Mouse (Mus musculus): ENCODE data around the gene Adcy5. TPM values are rescaled to one million over a fixed set of nuclear protein-coding genes. Genes with fewer than 3 reads are reported as not detected.

Gene Adcy5
- total and polyA plus RNA-seq, 3 experiments: under 0.01 to 0.08 TPM; not detected in 1

- no peaks in the 10 kb centered on the region for H3K4me1 ChIP-seq (ENCODE audit: control insufficient read depth in 1 of 2, insufficient read depth in 2 of 2, low read length in 2 of 2)
- no peaks in the 10 kb centered on the region for H3K79me2 ChIP-seq (ENCODE audit: control insufficient read depth, insufficient read depth, low read length, poor library complexity)
- H3K9me3 ChIP-seq (replicated peaks; ENCODE audit: insufficient read depth, low read length): no peaks in the 10 kb centered on the region
- H3K36me3 ChIP-seq (ENCODE audit: control insufficient read depth in 1 of 2, insufficient read depth in 2 of 2, low read length in 2 of 2): no peaks in the 10 kb centered on the region
- TF ChIP-seq GATA1 (IDR thresholded peaks at IDR 0.05; ENCODE audit: low read depth, low read length) (no peak), MEF2A (IDR thresholded peaks at IDR 0.05; ENCODE audit: extremely low read depth, insufficient replicate concordance, low read depth, low read length, poor library complexity, severe bottlenecking) (no peak), CTCF (IDR thresholded peaks at IDR 0.05 in 2 of 3, conservative IDR thresholded peaks at IDR 0.05 in 1 of 3; ENCODE audit: control insufficient read depth in 1 of 3, insufficient read depth in 1 of 3, low read depth in 2 of 3, low read length in 3 of 3, poor library complexity in 1 of 3, severe bottlenecking in 1 of 3) (no peak), ZNF384 (IDR thresholded peaks at IDR 0.05; ENCODE audit: low read depth, low read length) (no peak), EP300 (IDR thresholded peaks at IDR 0.05; ENCODE audit: low read depth in 1 of 2, low read length in 2 of 2) (no peak), MAFK (IDR thresholded peaks at IDR 0.05; ENCODE audit: borderline replicate concordance, low read depth, low read length) (no peak), NRF1 (IDR thresholded peaks at IDR 0.05; ENCODE audit: insufficient read depth, low read depth, low read length, poor library complexity, severe bottlenecking) (no peak), SIN3A (IDR thresholded peaks at IDR 0.05; ENCODE audit: low read length) (no peak), JUND (IDR thresholded peaks at IDR 0.05; ENCODE audit: low read depth, low read length) (no peak), TBP (IDR thresholded peaks at IDR 0.05; ENCODE audit: low read depth, low read length) (no peak), TAL1 (IDR thresholded peaks at IDR 0.05; ENCODE audit: low read length) (no peak)
- H3K4me3 ChIP-seq (ENCODE audit: control insufficient read depth in 1 of 2, insufficient read depth in 1 of 2, low read depth in 2 of 2, low read length in 2 of 2): no peak overlapping the region
- DNase-seq (ENCODE audit: low read depth, low spot score): no peak
- H3K27ac ChIP-seq (ENCODE audit: control insufficient read depth, low read depth, low read length): no peak overlapping the region
- no peak overlapping the region for H3K9ac ChIP-seq (ENCODE audit: control insufficient read depth, low read depth, low read length, poor library complexity, severe bottlenecking)
- H3K27me3 ChIP-seq (ENCODE audit: control insufficient read depth in 1 of 2, insufficient read depth in 2 of 2, low read length in 2 of 2): no peaks in the 10 kb centered on the region
Observed at GRCm38 (mm10) chr16:35140620-35140975, 14.1 kb upstream of the Adcy5 start.

- TF ChIP-seq CTCF (IDR thresholded peaks at IDR 0.05 in 2 of 3, conservative IDR thresholded peaks at IDR 0.05 in 1 of 3; ENCODE audit: control insufficient read depth in 1 of 3, insufficient read depth in 1 of 3, low read depth in 2 of 3, low read length in 3 of 3, poor library complexity in 1 of 3, severe bottlenecking in 1 of 3): no peak
- TF ChIP-seq POLR2AphosphoS5 (IDR thresholded peaks at IDR 0.05; ENCODE audit: borderline replicate concordance, low read depth, low read length): no peak
- no peak for TF ChIP-seq NELFE (IDR thresholded peaks at IDR 0.05; ENCODE audit: low read depth, low read length)
- TF ChIP-seq MYC (IDR thresholded peaks at IDR 0.05; ENCODE audit: low read depth, low read length): no peak
- TF ChIP-seq RCOR1 (IDR thresholded peaks at IDR 0.05; ENCODE audit: low read depth, low read length): no peak
- TF ChIP-seq MYB (IDR thresholded peaks at IDR 0.05; ENCODE audit: low read depth, low read length): no peak
- TF ChIP-seq MAFK (IDR thresholded peaks at IDR 0.05; ENCODE audit: borderline replicate concordance, low read depth, low read length): no peak
- TF ChIP-seq TAL1 (IDR thresholded peaks at IDR 0.05; ENCODE audit: low read length): no peak
- TF ChIP-seq ZKSCAN1 (IDR thresholded peaks at IDR 0.05; ENCODE audit: low read depth, low read length): no peak
- TF ChIP-seq TBP (IDR thresholded peaks at IDR 0.05; ENCODE audit: low read depth, low read length): no peak
- TF ChIP-seq ETS1 (IDR thresholded peaks at IDR 0.05; ENCODE audit: low read depth, low read length): no peak
- TF ChIP-seq JUND (IDR thresholded peaks at IDR 0.05; ENCODE audit: low read depth, low read length): no peak
- TF ChIP-seq MXI1 (IDR thresholded peaks at IDR 0.05; ENCODE audit: low read depth, low read length): no peak
- TF ChIP-seq SIN3A (IDR thresholded peaks at IDR 0.05; ENCODE audit: low read length): no peak
- no peak for TF ChIP-seq ZMIZ1 (IDR thresholded peaks at IDR 0.05; ENCODE audit: low read depth, low read length)
- Histone ChIP-seq H3K9me3 (replicated peaks; ENCODE audit: insufficient read depth, low read length) (no peaks in the 10 kb centered on the region), H3K36me3 (ENCODE audit: control insufficient read depth in 1 of 2, insufficient read depth in 2 of 2, low read length in 2 of 2) (no peaks in the 10 kb centered on the region), H3K27ac (ENCODE audit: control insufficient read depth, low read depth, low read length) (no peak overlapping the region), H3K4me1 (ENCODE audit: control insufficient read depth in 1 of 2, insufficient read depth in 2 of 2, low read length in 2 of 2) (no peaks in the 10 kb centered on the region), H3K4me3 (ENCODE audit: control insufficient read depth in 1 of 2, insufficient read depth in 1 of 2, low read depth in 2 of 2, low read length in 2 of 2) (no peak overlapping the region), H3K79me2 (ENCODE audit: control insufficient read depth, insufficient read depth, low read length, poor library complexity) (no peaks in the 10 kb centered on the region), H3K9ac (ENCODE audit: control insufficient read depth, low read depth, low read length, poor library complexity, severe bottlenecking) (no peak overlapping the region), H3K27me3 (ENCODE audit: control insufficient read depth in 1 of 2, insufficient read depth in 2 of 2, low read length in 2 of 2) (no peaks in the 10 kb centered on the region)
- no peak for DNase-seq (ENCODE audit: low read depth, low spot score)
Observed at GRCm38 (mm10) chr16:35141839-35142238, 12.8 kb upstream of the Adcy5 start.

Data from MEL (cell line).